Mouse (Mus musculus): ENCODE data around the gene Fam71a.

Gene Fam71a

DNA sequence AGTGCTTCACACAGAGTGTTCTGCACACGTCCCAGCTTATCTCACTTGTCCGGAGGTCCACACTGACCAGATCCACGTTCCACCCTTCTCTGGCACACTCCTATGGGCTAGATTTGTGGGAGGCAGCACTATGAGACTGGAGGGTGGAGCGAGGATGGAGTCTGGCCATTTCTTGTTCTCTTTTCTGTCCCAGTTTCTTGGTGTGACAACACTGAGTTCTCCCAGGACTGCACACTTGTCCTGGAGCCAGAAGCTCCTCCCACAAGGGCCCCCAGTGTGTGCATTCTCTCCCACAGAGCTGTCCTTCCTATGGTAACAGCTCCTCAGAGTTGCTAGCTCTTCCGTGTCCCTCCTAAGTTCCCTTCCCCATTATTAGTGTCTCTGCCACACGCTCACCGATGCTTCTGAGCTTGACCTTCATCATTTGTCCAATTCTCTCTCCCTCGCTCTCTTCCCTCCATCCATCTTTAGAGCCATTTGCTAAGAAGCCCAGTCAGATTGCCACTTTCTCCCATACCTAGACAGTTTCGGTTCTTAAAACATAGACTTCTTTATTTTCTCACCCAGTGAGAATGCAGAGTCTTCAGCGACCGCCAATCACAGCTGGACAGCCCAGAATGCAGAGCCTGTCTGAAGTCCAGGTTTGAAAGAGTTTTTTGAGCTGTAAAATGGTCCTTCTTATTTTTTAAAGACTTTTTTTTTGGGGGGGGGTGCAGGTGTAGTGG, 48.9 kb downstream of the Fam71a start:
- no peak for DNase-seq

DNA sequence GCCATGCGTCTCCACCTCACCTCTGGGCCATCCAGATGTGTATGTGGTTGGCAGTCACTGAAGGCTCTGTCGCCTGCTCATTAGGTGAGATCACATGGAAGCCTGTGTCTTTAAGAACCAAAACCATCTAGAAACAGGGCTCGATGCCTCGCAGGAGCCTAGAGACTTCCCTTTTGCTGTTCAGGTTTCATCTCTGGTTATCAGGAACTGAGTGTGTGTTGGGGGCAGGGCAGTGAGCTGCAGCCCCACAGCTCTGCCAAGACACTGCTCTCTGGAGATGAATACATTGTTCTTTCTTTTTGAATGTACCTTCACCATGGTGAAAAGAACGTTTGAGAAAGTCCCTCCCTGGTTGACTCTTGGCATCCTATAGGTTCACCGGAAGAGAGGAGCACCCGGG, 49.7 kb downstream of the Fam71a start:
- no peak for DNase-seq

Measured in right cerebral cortex, postnatal 14 days (tissue).